ENCODE assay signal across 8 mouse cellular contexts in the genomic region with DNA sequence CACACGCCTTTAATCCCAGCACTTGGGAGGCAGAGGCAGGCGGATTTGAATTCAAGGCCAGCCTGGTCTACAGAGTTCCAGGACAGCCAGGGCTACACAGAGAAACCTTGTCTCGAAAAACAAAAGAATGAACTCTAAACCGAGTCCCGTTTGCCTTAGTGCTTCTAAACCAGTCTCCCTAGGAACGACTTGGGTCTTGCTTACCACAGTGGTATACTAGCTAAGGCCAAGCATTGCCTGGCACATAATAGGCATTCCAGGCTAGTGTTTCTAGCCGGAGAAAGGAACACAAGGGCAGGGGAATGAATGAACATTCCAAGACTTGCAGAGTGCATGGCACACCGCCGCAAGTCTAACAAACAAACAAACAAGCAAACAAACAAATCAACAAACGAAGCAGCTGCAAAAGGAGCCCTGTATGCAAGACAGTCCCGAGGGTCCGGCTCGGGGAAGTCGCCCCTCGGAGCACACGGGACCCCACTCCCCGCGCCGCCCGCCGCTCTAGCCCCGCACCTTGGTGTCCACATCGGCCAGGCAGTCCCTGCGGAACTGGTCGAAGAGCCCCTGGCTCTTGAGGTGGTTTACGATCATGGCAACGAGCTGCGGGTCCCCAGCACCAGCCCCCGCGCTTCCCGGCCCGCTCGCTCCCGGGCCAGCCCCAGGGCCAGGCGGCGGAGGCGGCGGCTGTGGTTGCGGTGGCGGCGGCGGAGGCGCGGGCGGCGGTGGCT. TPM values are rescaled to one million over a fixed set of nuclear protein-coding genes. Genes with fewer than 3 reads are reported as not detected.
DNase-seq lines count a peak whose midpoint lies in the region; ATAC-seq and TF ChIP-seq lines count a peak whose summit lies in the region.

No protein-coding gene starts in this region.

- WGBS in hindbrain, embryonic 16.5 days, result 1% methylated on average over 45 of the region's 46 CpGs
- under 1% methylated on average over 42 of the region's 46 CpGs for WGBS in midbrain, embryonic 16.5 days

- H3K9me3 ChIP-seq in E14TG2a.4 (ENCODE audit: low read length), result no peaks in the 10 kb centered on the region
- H3K9me3 ChIP-seq in hindbrain, embryonic 16.5 days (ENCODE audit: control insufficient read depth, low read length), result no peaks in the 10 kb centered on the region
- H3K9me3 ChIP-seq in midbrain, embryonic 16.5 days (replicated peaks; ENCODE audit: control insufficient read depth, low read length, poor library complexity, severe bottlenecking), result no peaks in the 10 kb centered on the region

- peak overlapping the region; percentile 97 for H3K4me3 ChIP-seq in E14TG2a.4 (replicated peaks; ENCODE audit: low read length)
- peak overlapping the region; percentile 96 for H3K4me3 ChIP-seq in hindbrain, embryonic 16.5 days (ENCODE audit: low read length)
- H3K4me3 ChIP-seq in midbrain, embryonic 16.5 days (ENCODE audit: low read depth, low read length), result peak overlapping the region; percentile 100

- peak overlapping the region; percentile 72 for H3K27ac ChIP-seq in hindbrain, embryonic 16.5 days (ENCODE audit: low read depth, low read length)
- peak overlapping the region; percentile 75 for H3K27ac ChIP-seq in midbrain, embryonic 16.5 days (ENCODE audit: low read length)

- ATAC-seq in common myeloid progenitor, adult 5-6 weeks (replicated peaks; ENCODE audit: low read depth, poor library complexity, severe bottlenecking), result peak; percentile 0; the same call in 1 of the 2 replicates
- ATAC-seq in hindbrain, embryonic 16.5 days, result peak; percentile 84; the same call in 1 of the 2 replicates
- ATAC-seq in midbrain, embryonic 16.5 days, result peak; percentile 16
- ATAC-seq in megakaryocyte-erythroid progenitor cell, adult 5-6 weeks (replicated peaks; ENCODE audit: low FRiP score, low TSS enrichment, poor library complexity, severe bottlenecking), result no peak

- intact Hi-C loops in gastrocnemius, postnatal 14 days (cut with DNase I; ENCODE audit: low total_unique reads), result no loop called here

- H3K36me3 ChIP-seq in E14TG2a.4 (ENCODE audit: insufficient read depth, low read length), result peaks cover 9% of the 10 kb centered on the region; the same call in 1 of the 2 replicates
- no peaks in the 10 kb centered on the region for H3K36me3 ChIP-seq in hindbrain, embryonic 16.5 days (ENCODE audit: control insufficient read depth, insufficient read depth, low read length)
- no peaks in the 10 kb centered on the region for H3K36me3 ChIP-seq in midbrain, embryonic 16.5 days (ENCODE audit: control insufficient read depth, insufficient read depth, low read length)

- peak; percentile 8 for DNase-seq in kidney, adult 18-20 months
- no peak for DNase-seq in kidney, adult 11 months
- no peak for DNase-seq in gastrocnemius, postnatal 14 days

- H3K9ac ChIP-seq in hindbrain, embryonic 16.5 days (ENCODE audit: low read depth, low read length), result peak overlapping the region; percentile 91
- peak overlapping the region; percentile 93 for H3K9ac ChIP-seq in midbrain, embryonic 16.5 days (ENCODE audit: low read depth, low read length)

- no peaks in the 10 kb centered on the region for H3K27me3 ChIP-seq in E14TG2a.4 (ENCODE audit: insufficient read depth, low read length)
- H3K27me3 ChIP-seq in hindbrain, embryonic 16.5 days (replicated peaks; ENCODE audit: control insufficient read depth, insufficient read depth, low read length), result no peaks in the 10 kb centered on the region
- H3K27me3 ChIP-seq in midbrain, embryonic 16.5 days (ENCODE audit: control insufficient read depth, insufficient read depth, low read depth, low read length), result no peaks in the 10 kb centered on the region

- TF ChIP-seq CTCF in E14TG2a.4 (conservative IDR thresholded peaks at IDR 0.05; ENCODE audit: low read length), result no peak

- peak overlapping the region; percentile 74 for H3K4me2 ChIP-seq in hindbrain, embryonic 16.5 days (ENCODE audit: low read length)
- H3K4me2 ChIP-seq in midbrain, embryonic 16.5 days (ENCODE audit: low read length), result peak overlapping the region; percentile 97

- H3K4me1 ChIP-seq in E14TG2a.4 (replicated peaks; ENCODE audit: low read depth, low read length), result peaks cover 23% of the 10 kb centered on the region
- peaks cover 20% of the 10 kb centered on the region for H3K4me1 ChIP-seq in hindbrain, embryonic 16.5 days (ENCODE audit: control insufficient read depth, insufficient read depth, low read depth, low read length)
- H3K4me1 ChIP-seq in midbrain, embryonic 16.5 days (ENCODE audit: control insufficient read depth, insufficient read depth, low read length), result peaks cover 23% of the 10 kb centered on the region

RNA-seq across cellular contexts. Expression of gene Bod1l, which starts 0.5 kb away (rescaled TPM):
- 50.1 and 53.4 TPM in 2 replicates for total RNA-seq in common myeloid progenitor, adult 5-6 weeks (2017)
- polyA plus RNA-seq in hindbrain, embryonic 16.5 days (2015; fragmentation: Nextera tagmentation; extraction: Ambion mirVana), result 25.1 and 26.3 TPM in 2 replicates
- 26.3 and 28.3 TPM in 2 replicates for polyA plus RNA-seq in midbrain, embryonic 16.5 days (2015; fragmentation: Nextera tagmentation; extraction: Ambion mirVana)
- total RNA-seq in gastrocnemius, postnatal 14 days (2021), result 10 to 100 TPM; 12.6 to 13.6 TPM
- total RNA-seq in megakaryocyte-erythroid progenitor cell, adult 5-6 weeks (2014; fragmentation: Nextera tagmentation), result 31.9 and 35.3 TPM in 2 replicates
- 51.8 and 56.4 TPM in 2 replicates for total RNA-seq in megakaryocyte-erythroid progenitor cell, adult 5-6 weeks (2017)
